Mouse (Mus musculus) lung, embryonic 14.5 days (tissue): ENCODE data around the gene H2afy. TPM values are rescaled to one million over a fixed set of nuclear protein-coding genes. Genes with fewer than 3 reads are reported as not detected.

Source experiments
- ATAC-seq: fragments of 200-750 bp; cut with Nextera tagmentation; 2 replicates; pipeline ENCODE4 v1.8.0; 2017; ENCODE audit warnings: mild to moderate bottlenecking, moderate TSS enrichment, moderate library complexity; ENCODE audit not compliant: insufficient read depth
- DNase-seq: peaks from one replicate; pipeline ENCODE4 v3.0.0-alpha.2; 2015
- H3K27ac ChIP-seq: fragments of 300-500 bp; sonication (generic); 2 replicates; pipeline ENCODE4 v1.5.1; 2014; ENCODE audit warnings: low read depth, mild to moderate bottlenecking, moderate library complexity
- H3K27me3 ChIP-seq: fragments of 300-500 bp; sonication (generic); 2 replicates; pipeline ENCODE4 v1.6.1; 2014; ENCODE audit warnings: low read length, control low read depth; ENCODE audit not compliant: insufficient read depth
- H3K36me3 ChIP-seq: fragments of 300-500 bp; sonication (generic); 2 replicates; pipeline ENCODE4 v1.6.1; 2014; ENCODE audit warnings: control low read depth; ENCODE audit not compliant: insufficient read depth
- H3K4me1 ChIP-seq: fragments of 300-500 bp; sonication (generic); 2 replicates; pipeline ENCODE4 v1.6.1; 2014; ENCODE audit warnings: antibody characterized with exemption, control low read depth; ENCODE audit not compliant: insufficient read depth
- H3K4me2 ChIP-seq: fragments of 300-500 bp; sonication (generic); 2 replicates; pipeline ENCODE4 v1.6.1; 2014; ENCODE audit warnings: mild to moderate bottlenecking
- H3K4me3 ChIP-seq: fragments of 300-500 bp; sonication (generic); 2 replicates; pipeline ENCODE4 v1.5.1; 2014; ENCODE audit warnings: low read depth, low read length
- H3K9ac ChIP-seq: fragments of 300-500 bp; sonication (generic); 2 replicates; pipeline ENCODE4 v1.6.1; 2014
- H3K9me3 ChIP-seq: fragments of 300-500 bp; sonication (generic); 2 replicates; pipeline ENCODE4 v1.6.1; 2016; ENCODE audit warnings: low read depth, low read length, control low read depth
- CTCF ChIP-seq: IDR thresholded peaks from 2 replicates; pipeline ENCODE4 v1.5.1; 2016; ENCODE audit warnings: antibody characterized with exemption, low read depth
- WGBS: fragments of 180-500 bp; shearing (Covaris S2); extraction: QIAGEN DNeasy Blood & Tissue Kit; methylation state at CpG from one replicate; pipeline ENCODE4 v1.1.7; 2014; 5-methylcytosine and 5-hydroxymethylcytosine counted together
- polyA plus RNA-seq: library from polyadenylated mRNA; unstranded; fragments of >200 nt; fragmentation: Nextera tagmentation; extraction: Ambion mirVana; gene quantifications from 2 replicates; pipeline ENCODE4 v1.2.1, GENCODE M21; 2014

Gene H2afy
- polyA plus RNA-seq, 1 experiment from 2014 or later = 377 TPM

GRCm38 (mm10) chr13:56134631-56135181 is 1.5 kb downstream of the H2afy start:
- Histone ChIP-seq H3K9me3 (no peaks in the 10 kb centered on the region), H3K27me3 (no peaks in the 10 kb centered on the region), H3K4me3 (peak overlapping the region; percentile 98), H3K36me3 (peaks cover 8% of the 10 kb centered on the region; the same call in 1 of the 2 replicates), H3K27ac (peak overlapping the region; percentile 86), H3K4me2 (peak overlapping the region; percentile 89), H3K4me1 (0 out of 2 replicates have a peak, but pooled peaks cover 10% of the 10 kb centered on the region), H3K9ac (peak overlapping the region; percentile 98)
- under 1% methylated on average over 49 of the region's 50 CpGs for WGBS
- DNase-seq (peak; percentile 45), ATAC-seq (peak; percentile 47; the same call in 1 of the 2 replicates)
- TF ChIP-seq CTCF = no peak

- peak overlapping the region; percentile 98 for H3K9ac ChIP-seq
- no peak for ATAC-seq
- no peak overlapping the region for H3K27ac ChIP-seq
Observed at GRCm38 (mm10) chr13:56134031-56134430, 2.1 kb downstream of the H2afy start.

GRCm38 (mm10) chr13:56132941-56133340 is 3.2 kb downstream of the H2afy start:
- H3K4me1 ChIP-seq = 0 out of 2 replicates have a peak, but pooled peaks cover 10% of the 10 kb centered on the region
- H3K9me3 ChIP-seq = no peaks in the 10 kb centered on the region
- H3K27me3 ChIP-seq = no peaks in the 10 kb centered on the region
- H3K27ac ChIP-seq = no peak overlapping the region
- TF ChIP-seq CTCF = no peak
- ATAC-seq = no peak
- H3K9ac ChIP-seq = no peak overlapping the region
- H3K4me3 ChIP-seq = no peak overlapping the region
- peak overlapping the region; percentile 89; the same call in 1 of the 2 replicates for H3K4me2 ChIP-seq
- H3K36me3 ChIP-seq = peaks cover 16% of the 10 kb centered on the region
- DNase-seq = no peak
- 67% methylated on average over 7 of the region's 7 CpGs for WGBS

More at GRCm38 (mm10) chr13:56134031-56134430, 2.1 kb downstream of the H2afy start:
- Histone ChIP-seq H3K36me3 (peaks cover 9% of the 10 kb centered on the region; the same call in 1 of the 2 replicates), H3K9me3 (no peaks in the 10 kb centered on the region), H3K4me1 (0 out of 2 replicates have a peak, but pooled peaks cover 10% of the 10 kb centered on the region), H3K4me3 (peak overlapping the region; percentile 98), H3K4me2 (peak overlapping the region; percentile 89), H3K27me3 (no peaks in the 10 kb centered on the region)
- no peak for DNase-seq
- WGBS = 37% methylated on average over 5 of the region's 5 CpGs
- no peak for TF ChIP-seq CTCF

GRCm38 (mm10) chr13:56132326-56132936 is 3.7 kb downstream of the H2afy start:
- H3K4me2 ChIP-seq = peak overlapping the region; percentile 89; the same call in 1 of the 2 replicates
- TF ChIP-seq CTCF = no peak
- DNase-seq (no peak), ATAC-seq (no peak)
- no peaks in the 10 kb centered on the region for H3K9me3 ChIP-seq
- 58% methylated on average over 11 of the region's 11 CpGs for WGBS
- H3K27ac ChIP-seq = no peak overlapping the region
- no peak overlapping the region; the same call in 1 of the 2 replicates for H3K9ac ChIP-seq
- H3K4me1 ChIP-seq = 0 out of 2 replicates have a peak, but pooled peaks cover 10% of the 10 kb centered on the region
- H3K4me3 ChIP-seq = no peak overlapping the region
- H3K27me3 ChIP-seq = no peaks in the 10 kb centered on the region
- peaks cover 22% of the 10 kb centered on the region for H3K36me3 ChIP-seq

GRCm38 (mm10) chr13:56130544-56130943 is 5.6 kb downstream of the H2afy start:
- no peaks in the 10 kb centered on the region for H3K9me3 ChIP-seq
- H3K4me2 ChIP-seq = no peak overlapping the region
- 0 out of 2 replicates have a peak, but pooled peaks cover 6% of the 10 kb centered on the region for H3K4me1 ChIP-seq
- no peak for TF ChIP-seq CTCF
- no peak overlapping the region for H3K27ac ChIP-seq
- peaks cover 40% of the 10 kb centered on the region for H3K36me3 ChIP-seq
- no peaks in the 10 kb centered on the region for H3K27me3 ChIP-seq
- H3K9ac ChIP-seq = no peak overlapping the region
- no peak overlapping the region for H3K4me3 ChIP-seq
- ATAC-seq (no peak), DNase-seq (no peak)
- WGBS = 75% methylated on average over 8 of the region's 8 CpGs

GRCm38 (mm10) chr13:56129578-56129977 is 6.6 kb downstream of the H2afy start:
- Histone ChIP-seq H3K9ac (no peak overlapping the region), H3K27ac (no peak overlapping the region), H3K27me3 (no peaks in the 10 kb centered on the region), H3K4me1 (0 out of 2 replicates have a peak, but pooled peaks cover 6% of the 10 kb centered on the region), H3K36me3 (peaks cover 50% of the 10 kb centered on the region), H3K4me2 (no peak overlapping the region), H3K9me3 (no peaks in the 10 kb centered on the region), H3K4me3 (no peak overlapping the region)
- DNase-seq = no peak
- no peak for ATAC-seq
- 84% methylated on average over 3 of the region's 3 CpGs for WGBS
- TF ChIP-seq CTCF = no peak

- WGBS = 85% methylated on average over 4 of the region's 4 CpGs
- peaks cover 56% of the 10 kb centered on the region for H3K36me3 ChIP-seq
- no peak overlapping the region for H3K27ac ChIP-seq
Observed at GRCm38 (mm10) chr13:56129014-56129413, 7.1 kb downstream of the H2afy start.

More at GRCm38 (mm10) chr13:56129014-56129413, 7.1 kb downstream of the H2afy start:
- Histone ChIP-seq H3K9ac (no peak overlapping the region), H3K4me2 (no peak overlapping the region), H3K4me1 (0 out of 2 replicates have a peak, but pooled peaks cover 6% of the 10 kb centered on the region), H3K4me3 (no peak overlapping the region), H3K9me3 (no peaks in the 10 kb centered on the region), H3K27me3 (no peaks in the 10 kb centered on the region)
- ATAC-seq = no peak
- no peak for DNase-seq
- no peak for TF ChIP-seq CTCF
